In the genomic region with DNA sequence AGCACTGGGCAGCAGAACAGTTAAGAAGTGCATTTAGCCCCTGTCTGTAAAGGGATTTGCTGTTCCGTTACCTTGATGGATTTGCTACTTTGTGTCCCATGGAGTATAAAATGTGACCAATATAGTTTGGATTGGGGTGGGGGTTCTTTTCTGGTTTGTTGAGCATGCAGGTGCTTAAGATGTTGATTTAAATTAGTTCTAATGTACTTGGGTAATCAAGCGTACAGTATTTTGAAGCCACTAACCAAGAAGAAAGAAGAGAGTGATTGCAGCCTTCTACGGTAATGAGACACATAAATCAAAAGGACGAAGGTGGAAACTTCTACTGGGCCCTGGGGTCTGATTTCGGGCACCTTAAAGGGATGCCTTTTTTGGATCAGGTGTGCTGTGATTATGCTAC, we compare ENCODE assay signal across 25 mouse cellular contexts.
DNase-seq lines count a peak whose midpoint lies in the region; ATAC-seq lines count a peak whose summit lies in the region.
"Had no signal": no experiment of that assay in that cellular context is flagged by ENCODE, and none has a peak within 500 bp of the region (broad histone marks: within the 10 kb centered on the region; RNA-seq: fewer than 3 reads in every experiment).

No protein-coding gene starts in this region.

- H3K36me3 ChIP-seq in hindbrain, embryonic 13.5 days: no peaks in the 10 kb centered on the region
- H3K36me3 ChIP-seq in hindbrain, embryonic 10.5 days: no peaks in the 10 kb centered on the region
- no peaks in the 10 kb centered on the region for H3K36me3 ChIP-seq in neural tube, embryonic 12.5 days
- H3K36me3 ChIP-seq in neural tube, embryonic 14.5 days (ENCODE audit: control insufficient read depth, insufficient read depth, low read length): no peaks in the 10 kb centered on the region
- H3K36me3 ChIP-seq: embryonic facial prominence, embryonic 13.5 days; heart, embryonic 13.5 days; limb, embryonic 15.5 days; midbrain, embryonic 13.5 days had no signal

- H3K27ac ChIP-seq in hindbrain, embryonic 13.5 days: no peak overlapping the region
- H3K27ac ChIP-seq in hindbrain, embryonic 10.5 days: no peak overlapping the region
- no peak overlapping the region for H3K27ac ChIP-seq in neural tube, embryonic 12.5 days
- H3K27ac ChIP-seq in neural tube, embryonic 14.5 days (ENCODE audit: low read depth, low read length): no peak overlapping the region
- H3K27ac ChIP-seq: embryonic facial prominence, embryonic 13.5 days; heart, embryonic 13.5 days; limb, embryonic 15.5 days; liver, embryonic 14.5 days; midbrain, embryonic 13.5 days had no signal

- no peak for DNase-seq in hindbrain, embryonic 10.5 days (ENCODE audit: low spot score)
- no peak for DNase-seq in neural tube, embryonic 10.5 days (ENCODE audit: extremely low spot score, low spot score)
- DNase-seq in heart, adult 9 months (ENCODE audit: low spot score in 2 of 2): no peak
- no peak for DNase-seq in adrenal gland, adult 8-10 months
- DNase-seq: adrenal gland, postnatal 10 days; cerebellum, adult 2 months; cerebellum, postnatal 25 days; embryo, embryonic 11 days; gastrocnemius, postnatal 14 days; heart, adult 11 months; heart, postnatal 14 days; kidney, adult 11 months; layer of hippocampus, adult 9-11 months; lung, embryonic 14.5 days; right cerebral cortex, postnatal 4 days had no signal

- peaks cover 3% of the 10 kb centered on the region; the same call in 1 of the 2 replicates for H3K27me3 ChIP-seq in hindbrain, embryonic 13.5 days
- no peaks in the 10 kb centered on the region for H3K27me3 ChIP-seq in hindbrain, embryonic 10.5 days (ENCODE audit: insufficient read depth, poor library complexity, severe bottlenecking)
- H3K27me3 ChIP-seq in neural tube, embryonic 12.5 days (replicated peaks): no peaks in the 10 kb centered on the region
- H3K27me3 ChIP-seq in neural tube, embryonic 14.5 days (ENCODE audit: control insufficient read depth, insufficient read depth, low read length): no peaks in the 10 kb centered on the region
- H3K27me3 ChIP-seq: embryonic facial prominence, embryonic 13.5 days; heart, embryonic 13.5 days; limb, embryonic 15.5 days; megakaryocyte, embryonic 14.5 days; midbrain, embryonic 13.5 days had no signal

- H3K9ac ChIP-seq in hindbrain, embryonic 13.5 days: no peak overlapping the region
- H3K9ac ChIP-seq in neural tube, embryonic 12.5 days: no peak overlapping the region
- H3K9ac ChIP-seq in neural tube, embryonic 14.5 days (replicated peaks; ENCODE audit: low read depth, low read length): no peak overlapping the region
- H3K9ac ChIP-seq: embryonic facial prominence, embryonic 13.5 days; heart, embryonic 13.5 days; limb, embryonic 15.5 days; liver, embryonic 14.5 days; lung, embryonic 14.5 days; midbrain, embryonic 13.5 days had no signal

- H3K4me2 ChIP-seq in hindbrain, embryonic 13.5 days: no peak overlapping the region
- H3K4me2 ChIP-seq in neural tube, embryonic 12.5 days (replicated peaks): no peak overlapping the region
- no peak overlapping the region for H3K4me2 ChIP-seq in neural tube, embryonic 14.5 days (ENCODE audit: low read depth, low read length)
- H3K4me2 ChIP-seq: embryonic facial prominence, embryonic 13.5 days; heart, embryonic 13.5 days; limb, embryonic 15.5 days; lung, embryonic 14.5 days; midbrain, embryonic 13.5 days had no signal

- no peaks in the 10 kb centered on the region for H3K9me3 ChIP-seq in hindbrain, embryonic 13.5 days
- H3K9me3 ChIP-seq in hindbrain, embryonic 10.5 days: no peaks in the 10 kb centered on the region
- no peaks in the 10 kb centered on the region for H3K9me3 ChIP-seq in neural tube, embryonic 12.5 days
- H3K9me3 ChIP-seq in neural tube, embryonic 14.5 days (ENCODE audit: control insufficient read depth, low read length): no peaks in the 10 kb centered on the region
- H3K9me3 ChIP-seq: embryonic facial prominence, embryonic 13.5 days; heart, embryonic 13.5 days; limb, embryonic 15.5 days; megakaryocyte, embryonic 14.5 days; midbrain, embryonic 13.5 days had no signal

- no peaks in the 10 kb centered on the region for H3K4me1 ChIP-seq in hindbrain, embryonic 13.5 days (replicated peaks)
- peaks cover 5% of the 10 kb centered on the region; the same call in 1 of the 2 replicates for H3K4me1 ChIP-seq in hindbrain, embryonic 10.5 days (replicated peaks)
- H3K4me1 ChIP-seq in neural tube, embryonic 12.5 days: peaks cover 6% of the 10 kb centered on the region; the same call in 1 of the 2 replicates
- no peaks in the 10 kb centered on the region for H3K4me1 ChIP-seq in neural tube, embryonic 14.5 days (ENCODE audit: control insufficient read depth, insufficient read depth, low read length)
- H3K4me1 ChIP-seq: midbrain, embryonic 13.5 days had no signal

- ATAC-seq in hindbrain, embryonic 13.5 days (ENCODE audit: low FRiP score): peak; percentile 59; the same call in 1 of the 2 replicates
- ATAC-seq in neural tube, embryonic 12.5 days (ENCODE audit: low FRiP score, low read depth): peak; percentile 48; the same call in 1 of the 2 replicates
- peak; percentile 76 for ATAC-seq in neural tube, embryonic 14.5 days (ENCODE audit: low read depth)
- ATAC-seq: activated CD4-positive, CD25-positive, alpha-beta regulatory T cell, adult 4 months; midbrain, embryonic 13.5 days had no signal

- H3K4me3 ChIP-seq in hindbrain, embryonic 13.5 days: no peak overlapping the region
- no peak overlapping the region for H3K4me3 ChIP-seq in hindbrain, embryonic 10.5 days
- no peak overlapping the region for H3K4me3 ChIP-seq in neural tube, embryonic 12.5 days
- no peak overlapping the region for H3K4me3 ChIP-seq in neural tube, embryonic 14.5 days (ENCODE audit: low read depth, low read length)
- H3K4me3 ChIP-seq: embryonic facial prominence, embryonic 13.5 days; heart, embryonic 13.5 days; limb, embryonic 15.5 days; megakaryocyte, embryonic 14.5 days; midbrain, embryonic 13.5 days had no signal

- 47% methylated on average over 5 of the region's 5 CpGs for WGBS in hindbrain, embryonic 13.5 days
- 80% methylated on average over 5 of the region's 5 CpGs for WGBS in hindbrain, embryonic 10.5 days
- 38% methylated on average over 5 of the region's 5 CpGs for WGBS in neural tube, embryonic 12.5 days
- 32% methylated on average over 5 of the region's 5 CpGs for WGBS in neural tube, embryonic 14.5 days
